Mouse (Mus musculus) cerebellum, adult 8-10 months (tissue): ENCODE measurements at regions not wholly inside any gene's neighbourhood (a gene's known extent, or its start where the extent isn't known, plus 50 kb on each side); places are given as distances from the start of the nearest gene placed in this dataset.

Source experiments
- DNase-seq: peaks from one replicate; pipeline ENCODE4 v3.0.0; 2022

DNA sequence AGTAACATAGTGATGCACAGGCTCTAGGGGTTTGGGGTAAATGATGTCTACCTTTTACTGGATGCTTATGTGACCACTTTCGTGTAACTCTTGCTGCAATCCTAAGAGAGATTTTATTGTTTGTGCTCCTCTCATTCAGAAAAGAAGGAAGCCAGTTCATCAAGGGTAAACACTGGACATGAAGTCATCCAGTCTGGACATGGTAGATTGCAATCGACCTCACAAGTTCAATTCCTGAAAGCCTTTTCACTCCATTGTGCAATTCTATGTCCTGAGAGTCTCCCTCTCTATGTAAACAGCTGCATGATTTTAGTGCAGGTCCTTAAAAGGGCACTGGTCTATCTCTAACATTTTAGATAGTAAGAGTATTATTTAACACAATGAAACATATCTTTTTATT, 73.5 kb upstream of the Gm16223 start:
- no peak for DNase-seq

DNA sequence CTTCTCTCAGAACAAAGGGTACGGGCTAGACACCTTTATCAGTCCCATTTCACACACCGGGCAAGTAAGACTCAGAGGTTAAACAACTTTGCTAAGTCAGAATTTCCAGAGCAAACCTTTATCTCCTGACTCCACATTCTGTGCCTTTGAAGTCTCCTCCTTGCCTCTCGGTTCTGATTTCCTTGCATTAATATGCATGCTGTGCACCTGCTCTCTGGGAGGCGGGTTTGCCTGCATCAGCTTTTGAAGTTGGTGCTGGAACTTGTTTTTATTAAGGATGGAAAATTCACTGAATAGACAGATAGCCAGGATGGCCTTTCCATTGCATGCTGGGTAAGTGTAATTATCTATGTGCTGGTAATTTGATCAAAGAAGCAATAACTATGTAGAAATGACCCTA, 84.2 kb upstream of the Gm16223 start:
- no peak for DNase-seq

- no peak for DNase-seq
Observed at GRCm38 (mm10) chr5:41975535-41975934, 92.2 kb upstream of the Gm16223 start.

- DNase-seq = peak; percentile 3
Observed at GRCm38 (mm10) chr5:41971201-41971600, 96.6 kb upstream of the Gm16223 start.

DNA sequence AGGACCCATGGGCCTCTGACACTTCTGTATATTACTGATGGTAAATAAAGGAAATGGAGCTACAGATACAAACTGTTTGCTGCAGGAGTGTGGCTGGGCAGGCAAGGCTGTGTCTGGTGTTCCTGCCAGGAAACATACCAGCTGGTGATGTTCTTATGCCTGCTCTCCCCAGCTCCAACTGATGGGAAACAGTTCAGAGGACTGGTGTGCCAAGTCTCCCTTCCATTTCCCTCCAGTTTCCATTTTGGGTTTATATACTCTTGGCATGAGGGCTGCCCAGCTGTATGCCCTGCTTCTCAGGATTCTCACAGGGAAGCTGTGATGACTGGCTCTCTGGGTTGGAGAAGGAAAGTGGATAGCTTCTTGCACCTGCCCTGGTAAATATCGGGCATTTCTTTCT, 100.8 kb upstream of the Gm16223 start:
- DNase-seq = peak; percentile 3

- DNase-seq = no peak
Observed at GRCm38 (mm10) chr5:41947114-41947640, 103.1 kb upstream of the Bod1l start.

DNA sequence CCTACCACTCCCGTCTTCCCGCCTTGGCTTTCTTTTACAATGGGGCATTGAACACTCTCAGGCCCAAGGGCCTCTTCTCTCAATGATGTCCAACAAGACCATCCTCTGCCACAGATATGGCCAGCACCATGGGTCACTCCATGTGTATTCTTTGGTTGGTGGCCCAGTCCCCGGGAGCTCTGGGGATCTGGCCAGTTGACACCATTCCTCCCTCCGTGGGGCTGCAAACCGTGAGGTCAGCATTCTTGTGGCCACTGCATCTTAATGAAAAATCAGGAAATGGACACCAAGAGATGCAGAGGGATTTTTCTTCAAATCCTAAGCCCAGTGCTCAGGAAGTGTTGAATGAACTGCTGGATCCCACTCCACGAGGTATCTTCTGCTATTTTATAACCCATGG, 99.3 kb upstream of the Bod1l start:
- no peak for DNase-seq

GRCm38 (mm10) chr5:41942131-41942530, 98.0 kb upstream of the Bod1l start:
- DNase-seq = no peak

DNA sequence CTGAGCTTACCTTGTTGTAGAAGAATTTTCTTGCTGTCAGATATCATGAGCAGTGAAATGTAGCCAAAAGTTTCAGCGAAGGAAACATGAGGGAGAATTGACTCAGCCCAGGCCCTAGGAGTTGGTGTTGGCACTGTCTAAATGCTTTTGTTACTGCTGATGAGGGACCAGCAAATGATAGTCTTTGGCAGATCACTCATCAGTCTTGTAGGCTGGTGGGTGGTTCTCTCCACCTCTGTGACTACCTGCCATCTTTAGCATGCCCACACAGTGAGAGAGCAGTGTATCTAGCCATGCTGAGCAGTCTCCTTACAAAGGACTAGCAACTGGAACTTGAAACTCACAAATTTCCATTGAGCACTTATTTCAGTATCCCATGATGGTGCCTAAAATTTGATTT, 97.1 kb upstream of the Bod1l start:
- no peak for DNase-seq

- no peak for DNase-seq
Observed at GRCm38 (mm10) chr5:41939736-41940135, 95.6 kb upstream of the Bod1l start.

DNA sequence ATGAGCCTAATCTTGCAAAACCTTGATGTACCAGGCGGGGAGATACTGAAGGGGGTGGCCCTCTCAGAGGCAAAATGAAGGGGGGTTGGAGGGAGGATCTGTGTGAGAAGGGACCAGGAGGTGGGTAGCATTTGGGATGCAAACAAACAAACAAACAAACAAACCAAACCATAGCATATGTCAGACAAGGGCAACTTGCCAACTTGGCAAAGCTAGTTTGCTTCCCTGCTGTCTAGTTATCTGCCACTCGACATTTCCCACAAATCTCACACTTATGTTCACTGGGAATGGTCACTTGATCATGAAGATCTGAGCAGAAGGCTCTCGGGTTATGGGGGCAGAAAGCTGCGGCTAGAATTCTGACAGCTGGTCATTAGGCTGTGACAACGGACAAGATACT, 65.9 kb upstream of the Bod1l start:
- peak; percentile 66 for DNase-seq

DNA sequence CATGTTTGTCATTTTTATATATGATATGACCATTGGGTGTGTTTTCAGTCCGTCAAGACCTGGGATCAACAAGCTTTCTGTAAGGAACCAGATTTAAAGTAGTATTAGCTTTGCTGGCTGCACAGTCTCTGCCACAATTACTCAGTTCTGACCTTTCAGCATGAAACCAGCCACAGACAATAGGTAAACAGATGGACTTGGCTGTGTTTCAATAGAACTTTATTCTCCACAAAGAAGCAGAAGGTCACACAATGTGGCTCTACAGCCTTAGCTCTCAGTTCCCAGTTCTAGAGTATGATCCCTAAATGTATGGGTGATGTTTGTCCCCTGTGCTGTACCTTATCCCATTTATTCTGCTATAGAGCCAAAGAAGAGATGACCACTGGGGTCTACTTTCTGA, 63.6 kb upstream of the Bod1l start:
- no peak for DNase-seq

DNA sequence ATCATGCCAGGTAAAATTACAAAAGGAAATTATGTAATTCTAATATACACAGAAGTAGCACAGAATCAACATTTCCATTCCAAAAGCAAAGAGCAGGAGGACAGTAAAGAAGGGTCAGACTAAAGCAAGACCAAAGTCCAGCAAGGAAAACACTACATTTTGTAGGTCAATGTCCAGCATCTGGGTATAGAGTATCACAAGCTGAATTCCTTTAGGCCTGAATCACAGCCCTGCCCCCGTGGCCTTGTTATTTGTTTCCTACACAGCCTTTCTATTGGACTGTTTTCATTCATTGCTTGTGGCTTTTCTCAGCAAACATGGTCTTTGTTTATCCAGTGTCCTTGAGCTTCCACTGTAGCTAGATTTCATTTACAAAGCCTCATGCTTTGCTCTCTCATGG, 60.4 kb upstream of the Bod1l start:
- no peak for DNase-seq

DNA sequence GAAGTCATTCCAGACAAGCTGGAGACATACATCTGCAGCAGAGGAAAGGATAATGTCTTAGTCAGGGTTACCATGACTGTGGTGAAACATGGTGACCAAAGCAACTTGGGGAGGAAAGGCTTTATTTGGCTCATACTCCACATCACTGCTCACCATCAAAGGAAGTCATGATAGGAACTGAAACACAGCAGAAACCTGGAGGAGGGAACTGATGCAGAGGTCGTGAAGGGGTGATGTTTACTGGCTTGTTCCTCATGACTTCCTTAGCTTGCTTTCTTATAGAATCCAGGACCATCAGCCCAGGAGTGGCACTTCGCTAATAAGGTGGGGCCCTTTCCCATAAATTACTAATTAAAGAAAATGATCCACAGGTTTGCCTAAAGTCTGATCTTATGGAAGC, 55.1 kb upstream of the Bod1l start:
- no peak for DNase-seq

- no peak for DNase-seq
Observed at GRCm38 (mm10) chr5:41898748-41899147, 54.6 kb upstream of the Bod1l start.
